Mouse (Mus musculus) G1E-ER4 (cell line): ENCODE data around the gene Itsn2. TPM values are rescaled to one million over a fixed set of nuclear protein-coding genes. Genes with fewer than 3 reads are reported as not detected.

Experiments used
- GATA1 ChIP-seq: IDR thresholded peaks from one replicate; pipeline ENCODE4 v1.8.0; 2012; ENCODE audit warnings: low read length, inconsistent platforms
- polyA plus RNA-seq: library from polyadenylated mRNA; stranded (reverse); fragments of >175 nt; gene quantifications from 2 replicates; pipeline ENCODE4 v1.2.3, GENCODE M21; 2012

Gene Itsn2
- polyA plus RNA-seq: 9.9 and 10.5 TPM in 2 replicates

GRCm38 (mm10) chr12:4592541-4593165, at the start of gene Itsn2, which contains the start of gene Gm3625:
Gene Itsn2, plus strand, starts transcription at chr12:4592638.
Gene Gm3625, minus strand, starts transcription at chr12:4592927.
- TF ChIP-seq GATA1: no peak

- TF ChIP-seq GATA1: no peak
Observed at GRCm38 (mm10) chr12:4544400-4544919, 48.0 kb upstream of the Itsn2 start.

- TF ChIP-seq GATA1: no peak
Observed at GRCm38 (mm10) chr12:4545425-4545824, 47.0 kb upstream of the Itsn2 start.

- no peak for TF ChIP-seq GATA1
Observed at GRCm38 (mm10) chr12:4546491-4546890, 45.9 kb upstream of the Itsn2 start.

GRCm38 (mm10) chr12:4547557-4547956, 44.9 kb upstream of the Itsn2 start:
- TF ChIP-seq GATA1: no peak

- TF ChIP-seq GATA1: no peak
Observed at GRCm38 (mm10) chr12:4548053-4549013, 44.1 kb upstream of the Itsn2 start.

- TF ChIP-seq GATA1: no peak
Observed at GRCm38 (mm10) chr12:4555451-4555850, 37.0 kb upstream of the Itsn2 start.

GRCm38 (mm10) chr12:4556891-4557290, 35.5 kb upstream of the Itsn2 start:
- TF ChIP-seq GATA1: no peak

GRCm38 (mm10) chr12:4557436-4557835, 35.0 kb upstream of the Itsn2 start:
- TF ChIP-seq GATA1: no peak

- no peak for TF ChIP-seq GATA1
Observed at GRCm38 (mm10) chr12:4558013-4558412, 34.4 kb upstream of the Itsn2 start.

GRCm38 (mm10) chr12:4558475-4559279, 33.8 kb upstream of the Itsn2 start:
- no peak for TF ChIP-seq GATA1

- no peak for TF ChIP-seq GATA1
Observed at GRCm38 (mm10) chr12:4571864-4572263, 20.6 kb upstream of the Itsn2 start.

- no peak for TF ChIP-seq GATA1
Observed at GRCm38 (mm10) chr12:4574065-4574464, 18.4 kb upstream of the Itsn2 start.

- TF ChIP-seq GATA1: no peak
Observed at GRCm38 (mm10) chr12:4582326-4582725, 10.1 kb upstream of the Itsn2 start.

GRCm38 (mm10) chr12:4587846-4588245, 4.6 kb upstream of the Itsn2 start:
- no peak for TF ChIP-seq GATA1

GRCm38 (mm10) chr12:4588603-4589002, 3.8 kb upstream of the Itsn2 start:
- TF ChIP-seq GATA1: no peak

GRCm38 (mm10) chr12:4592025-4592424, 413 bp upstream of the Itsn2 start:
- no peak for TF ChIP-seq GATA1
